Comparison of ENCODE assay signal across 14 mouse cellular contexts in genomic region chr3:155682921-155683813, GRCm38 (mm10).
DNase-seq lines count a peak whose midpoint lies in the region; ATAC-seq lines count a peak whose summit lies in the region.
"Had no signal": no experiment of that assay in that cellular context is flagged by ENCODE, and none has a peak within 500 bp of the region (broad histone marks: within the 10 kb centered on the region; RNA-seq: fewer than 3 reads in every experiment).

No protein-coding gene starts in this region.

- peak; percentile 71 for DNase-seq in MN1 (ENCODE audit: low spot score)
- peak; percentile 69 for DNase-seq in Muller cell, postnatal 12 days (ENCODE audit: inconsistent ontology term)
- DNase-seq in kidney, postnatal 4 days, result peak; percentile 6 to 22
- no peak for DNase-seq in urinary bladder, postnatal 10 days (ENCODE audit: low spot score)
- DNase-seq in ovary, postnatal 36 days (ENCODE audit: low spot score), result no peak
- DNase-seq in gastrocnemius, adult 8-10 months (ENCODE audit: low spot score in 2 of 2), result no peak
- DNase-seq: adrenal gland, adult 8-10 months; heart, adult 11 months; heart, postnatal 10 days; lung, adult 18-20 months had no signal

- WGBS in hindbrain, embryonic 13.5 days, result 32% methylated on average over 8 of the region's 8 CpGs
- WGBS in heart, embryonic 11.5 days (ENCODE audit: insufficient replicate concordance), result 64% methylated on average over 8 of the region's 8 CpGs

- H3K27ac ChIP-seq in hindbrain, embryonic 13.5 days, result peak overlapping the region; percentile 40; the same call in 1 of the 2 replicates
- H3K27ac ChIP-seq in heart, embryonic 11.5 days (ENCODE audit: low read depth, low read length), result no peak overlapping the region
- H3K27ac ChIP-seq: limb, embryonic 12.5 days had no signal

- no peaks in the 10 kb centered on the region for H3K36me3 ChIP-seq in hindbrain, embryonic 13.5 days
- H3K36me3 ChIP-seq in heart, embryonic 11.5 days (ENCODE audit: control insufficient read depth, insufficient read depth, low read length), result no peaks in the 10 kb centered on the region
- H3K36me3 ChIP-seq: limb, embryonic 12.5 days had no signal

- no peak overlapping the region for H3K9ac ChIP-seq in hindbrain, embryonic 13.5 days
- no peak overlapping the region for H3K9ac ChIP-seq in heart, embryonic 11.5 days (ENCODE audit: low read depth, low read length)
- H3K9ac ChIP-seq: limb, embryonic 12.5 days had no signal

- H3K4me2 ChIP-seq in hindbrain, embryonic 13.5 days, result no peak overlapping the region
- no peak overlapping the region for H3K4me2 ChIP-seq in heart, embryonic 11.5 days
- H3K4me2 ChIP-seq: limb, embryonic 12.5 days had no signal

- ATAC-seq in hindbrain, embryonic 13.5 days (ENCODE audit: low FRiP score), result peak; percentile 84
- ATAC-seq in heart, embryonic 11.5 days (replicated peaks; ENCODE audit: insufficient number of reproducible peaks, low FRiP score, low TSS enrichment), result no peak

- no peaks in the 10 kb centered on the region for H3K27me3 ChIP-seq in hindbrain, embryonic 13.5 days
- H3K27me3 ChIP-seq in heart, embryonic 11.5 days (ENCODE audit: control insufficient read depth, insufficient read depth, low read length), result no peaks in the 10 kb centered on the region
- H3K27me3 ChIP-seq: CH12.LX; limb, embryonic 12.5 days had no signal

- peaks cover 10% of the 10 kb centered on the region for H3K4me1 ChIP-seq in hindbrain, embryonic 13.5 days (replicated peaks)
- no peaks in the 10 kb centered on the region for H3K4me1 ChIP-seq in heart, embryonic 11.5 days (ENCODE audit: control insufficient read depth, insufficient read depth, low read length)
- H3K4me1 ChIP-seq: limb, embryonic 12.5 days had no signal

- no peak overlapping the region for H3K4me3 ChIP-seq in hindbrain, embryonic 13.5 days
- no peak overlapping the region for H3K4me3 ChIP-seq in heart, embryonic 11.5 days (ENCODE audit: low read depth, low read length)
- H3K4me3 ChIP-seq: limb, embryonic 12.5 days had no signal

- no peaks in the 10 kb centered on the region for H3K9me3 ChIP-seq in hindbrain, embryonic 13.5 days
- H3K9me3 ChIP-seq in heart, embryonic 11.5 days (replicated peaks; ENCODE audit: control insufficient read depth, low read length), result no peaks in the 10 kb centered on the region
- H3K9me3 ChIP-seq: limb, embryonic 12.5 days had no signal

Comparison
In these comparisons a context has a peak if more than half of its experiments do, and no peak if none do; other contexts are left out.
1. DNase-seq: peak in MN1 (single experiment), Muller cell, postnatal 12 days (single experiment) and kidney, postnatal 4 days (2 of 2); none in urinary bladder, postnatal 10 days (single experiment), ovary, postnatal 36 days (single experiment) and gastrocnemius, adult 8-10 months (0 of 2).